Mouse (Mus musculus) CD4-positive naive resting alpha-beta T cell, adult 57 days (primary cell): ENCODE results near the gene Fcrls. TPM values are rescaled to one million over a fixed set of nuclear protein-coding genes. Genes with fewer than 3 reads are reported as not detected.

Source experiments
- total RNA-seq: library from RNA; stranded (reverse); gene quantifications from one replicate; pipeline ENCODE4 v1.2.4, GENCODE M21; 2023

The Fcrls gene
- not detected for total RNA-seq

DNA sequence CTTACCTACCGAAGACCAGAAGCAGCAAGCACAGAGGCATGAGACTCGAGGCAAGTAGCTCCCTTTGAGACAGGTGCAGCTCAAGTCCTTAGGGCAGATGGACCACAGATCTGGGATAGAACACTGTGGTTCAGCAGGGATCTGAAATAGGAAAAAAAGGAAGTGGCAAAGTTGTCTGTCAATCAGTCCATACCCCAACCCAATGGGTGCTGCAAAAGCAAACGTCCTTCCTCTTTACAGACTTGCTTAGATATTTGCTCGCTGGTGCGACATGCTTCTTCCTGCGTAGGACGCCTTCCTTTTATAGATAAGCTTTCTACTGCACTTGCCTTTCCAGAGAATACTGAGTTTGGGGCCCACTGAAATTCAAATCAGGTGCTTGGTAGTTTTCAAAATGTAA, at the start of gene Fcrls:
Fcrls (minus strand) TSS at position 303 of the 400 bp plus-strand sequence.

Other genes with a start within 250 kb of the Fcrls start
- 0.35 TPM for gene Kirrel, start 89.0 kb downstream of the Fcrls start, total RNA-seq
- 2.8 TPM for gene Cd5l, start 94.1 kb upstream of the Fcrls start, total RNA-seq
- gene Fcrl1, start 112.6 kb upstream of the Fcrls start, total RNA-seq = 11.1 TPM
- gene Fcrl5, start 172.0 kb upstream of the Fcrls start, total RNA-seq = 2.2 TPM